Mouse (Mus musculus): Measurements from ENCODE around the gene Plk5. TPM values are rescaled to one million over a fixed set of nuclear protein-coding genes. Genes with fewer than 3 reads are reported as not detected.

Gene Plk5
- polyA plus RNA-seq, 1 experiment = 2.0 TPM

DNA sequence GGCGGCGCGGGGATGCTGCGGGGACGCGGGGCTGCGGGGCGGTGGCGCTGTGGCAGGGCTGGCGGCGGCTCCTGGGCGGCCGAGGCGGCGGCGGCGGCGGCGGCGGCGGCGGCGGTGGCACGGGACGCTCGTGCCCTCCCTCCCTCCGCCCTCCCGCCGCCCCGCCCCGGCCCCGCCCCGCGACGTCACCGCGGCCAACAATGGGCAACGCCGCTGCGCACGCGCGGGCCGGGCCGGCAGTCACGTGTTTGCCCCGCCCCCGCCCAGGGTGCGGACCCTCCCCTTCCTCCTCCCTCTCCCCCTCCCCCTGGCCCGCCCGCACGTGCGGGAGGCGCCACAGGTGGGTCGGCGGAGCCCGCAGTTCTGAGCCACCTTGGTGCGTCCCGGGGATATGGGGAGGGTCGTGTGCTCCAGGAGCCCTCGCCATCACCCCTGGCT is 31.3 kb downstream of the Plk5 start, which contains the start of gene Mex3d:
TSS of gene Mex3d (minus strand) at position 138 of the 438 bp plus-strand sequence.
- no peak for TF ChIP-seq POLR2A (IDR thresholded peaks at IDR 0.05; ENCODE audit: low read depth, low read length)
- TF ChIP-seq CTCF (conservative IDR thresholded peaks at IDR 0.05; ENCODE audit: insufficient read depth, insufficient read length, low read depth, low read length) = no peak
- peak; percentile 92 for DNase-seq
- Histone ChIP-seq H3K27me3 (replicated peaks; ENCODE audit: control insufficient read depth, insufficient read depth, low read length) (no peaks in the 10 kb centered on the region), H3K36me3 (ENCODE audit: control insufficient read depth, insufficient read depth, low read length) (no peaks in the 10 kb centered on the region), H3K27ac (ENCODE audit: insufficient read depth, low read depth, low read length) (peak within 1 kb of the TSS; percentile 46), H3K4me1 (ENCODE audit: control insufficient read depth, insufficient read depth, low read length) (peaks cover 13% of the 10 kb centered on the region; the same call in 1 of the 2 replicates), H3K4me3 (ENCODE audit: insufficient read depth, low read depth, low read length) (peak within 1 kb of the TSS; percentile 73)
- 2% methylated on average over 43 of the region's 61 CpGs for WGBS

DNA sequence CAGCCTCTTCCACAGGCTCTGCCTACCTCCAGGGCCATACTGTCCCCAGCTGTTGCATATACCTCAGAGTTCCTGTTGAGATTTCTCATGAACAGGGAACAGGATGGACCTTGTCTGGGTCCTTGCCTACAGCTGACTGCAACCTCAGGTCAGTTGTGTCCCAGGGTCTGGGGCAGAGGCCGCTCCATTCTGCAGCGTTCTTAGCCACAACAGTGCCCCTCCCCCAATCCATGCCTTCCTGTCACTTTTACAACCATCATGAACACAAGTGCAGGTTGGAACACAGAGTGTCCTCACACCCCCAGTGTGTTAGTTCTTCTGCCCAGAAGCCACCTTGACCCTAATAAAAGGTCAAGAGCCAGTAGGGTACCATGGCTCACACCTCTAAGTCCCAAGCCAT is 32.5 kb downstream of the Plk5 start:
- H3K4me3 ChIP-seq (ENCODE audit: insufficient read depth, low read depth, low read length) = no peak overlapping the region
- H3K36me3 ChIP-seq (ENCODE audit: control insufficient read depth, insufficient read depth, low read length) = no peaks in the 10 kb centered on the region
- no peaks in the 10 kb centered on the region for H3K27me3 ChIP-seq (replicated peaks; ENCODE audit: control insufficient read depth, insufficient read depth, low read length)
- H3K27ac ChIP-seq (ENCODE audit: insufficient read depth, low read depth, low read length) = no peak overlapping the region
- no peak for DNase-seq
- peaks cover 20% of the 10 kb centered on the region; the same call in 1 of the 2 replicates for H3K4me1 ChIP-seq (ENCODE audit: control insufficient read depth, insufficient read depth, low read length)
- 32% methylated on average over 2 of the region's 2 CpGs for WGBS
- TF ChIP-seq CTCF (conservative IDR thresholded peaks at IDR 0.05; ENCODE audit: insufficient read depth, insufficient read length, low read depth, low read length) (no peak), POLR2A (IDR thresholded peaks at IDR 0.05; ENCODE audit: low read depth, low read length) (no peak)

DNA sequence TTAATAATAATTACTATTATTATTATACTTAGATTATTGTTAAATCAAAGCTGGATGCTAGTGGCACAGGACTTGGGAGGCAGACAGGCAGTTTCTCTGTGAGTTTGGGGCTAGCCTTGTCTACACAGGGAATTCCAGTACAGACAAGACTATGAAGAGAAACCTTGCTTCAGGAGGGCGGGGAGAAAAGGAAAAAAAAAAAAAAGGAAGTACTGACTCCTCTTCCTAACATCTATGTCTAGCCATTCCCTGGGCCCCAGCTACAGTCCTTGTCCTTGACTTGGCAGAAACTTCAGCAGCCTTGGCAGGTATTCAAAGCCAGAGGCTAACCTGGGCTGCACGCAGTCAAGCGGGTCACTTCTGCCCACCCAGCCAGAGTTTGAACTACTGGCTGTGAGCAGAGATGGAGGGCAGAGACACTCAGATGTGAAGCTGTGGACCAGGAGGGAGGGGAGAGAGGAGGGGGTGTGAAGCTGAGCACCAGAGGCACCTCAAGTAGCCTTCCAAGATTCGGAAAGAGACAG is 33.0 kb downstream of the Plk5 start:
- Histone ChIP-seq H3K4me3 (ENCODE audit: insufficient read depth, low read depth, low read length) (no peak overlapping the region), H3K27ac (ENCODE audit: insufficient read depth, low read depth, low read length) (no peak overlapping the region), H3K36me3 (ENCODE audit: control insufficient read depth, insufficient read depth, low read length) (no peaks in the 10 kb centered on the region), H3K4me1 (ENCODE audit: control insufficient read depth, insufficient read depth, low read length) (peaks cover 20% of the 10 kb centered on the region; the same call in 1 of the 2 replicates), H3K27me3 (replicated peaks; ENCODE audit: control insufficient read depth, insufficient read depth, low read length) (no peaks in the 10 kb centered on the region)
- DNase-seq = peak; percentile 45
- TF ChIP-seq POLR2A (IDR thresholded peaks at IDR 0.05; ENCODE audit: low read depth, low read length) = no peak
- TF ChIP-seq CTCF (conservative IDR thresholded peaks at IDR 0.05; ENCODE audit: insufficient read depth, insufficient read length, low read depth, low read length) = no peak
- 52% methylated on average over 4 of the region's 4 CpGs for WGBS

- WGBS = 55% methylated on average over 9 of the region's 9 CpGs
- TF ChIP-seq CTCF (conservative IDR thresholded peaks at IDR 0.05; ENCODE audit: insufficient read depth, insufficient read length, low read depth, low read length) (no peak), POLR2A (IDR thresholded peaks at IDR 0.05; ENCODE audit: low read depth, low read length) (no peak)
- Histone ChIP-seq H3K27me3 (replicated peaks; ENCODE audit: control insufficient read depth, insufficient read depth, low read length) (no peaks in the 10 kb centered on the region), H3K4me3 (ENCODE audit: insufficient read depth, low read depth, low read length) (no peak overlapping the region), H3K27ac (ENCODE audit: insufficient read depth, low read depth, low read length) (no peak overlapping the region), H3K4me1 (ENCODE audit: control insufficient read depth, insufficient read depth, low read length) (peaks cover 20% of the 10 kb centered on the region; the same call in 1 of the 2 replicates), H3K36me3 (ENCODE audit: control insufficient read depth, insufficient read depth, low read length) (no peaks in the 10 kb centered on the region; the same call in 1 of the 2 replicates)
- peak; percentile 71 for DNase-seq
Observed at GRCm38 (mm10) chr10:80390697-80391096, 34.4 kb downstream of the Plk5 start.

GRCm38 (mm10) chr10:80392687-80393086 is 36.4 kb downstream of the Plk5 start:
- peak; percentile 81 for DNase-seq
- H3K36me3 ChIP-seq (ENCODE audit: control insufficient read depth, insufficient read depth, low read length) = no peaks in the 10 kb centered on the region; the same call in 1 of the 2 replicates
- H3K27me3 ChIP-seq (replicated peaks; ENCODE audit: control insufficient read depth, insufficient read depth, low read length) = no peaks in the 10 kb centered on the region
- 63% methylated on average over 5 of the region's 5 CpGs for WGBS
- H3K27ac ChIP-seq (ENCODE audit: insufficient read depth, low read depth, low read length) = no peak overlapping the region
- peaks cover 22% of the 10 kb centered on the region for H3K4me1 ChIP-seq (ENCODE audit: control insufficient read depth, insufficient read depth, low read length)
- no peak for TF ChIP-seq POLR2A (IDR thresholded peaks at IDR 0.05; ENCODE audit: low read depth, low read length)
- TF ChIP-seq CTCF (conservative IDR thresholded peaks at IDR 0.05; ENCODE audit: insufficient read depth, insufficient read length, low read depth, low read length) = no peak; the same call in 1 of the 2 replicates
- no peak overlapping the region for H3K4me3 ChIP-seq (ENCODE audit: insufficient read depth, low read depth, low read length)

- Histone ChIP-seq H3K4me3 (ENCODE audit: insufficient read depth, low read depth, low read length) (no peak overlapping the region), H3K27me3 (replicated peaks; ENCODE audit: control insufficient read depth, insufficient read depth, low read length) (no peaks in the 10 kb centered on the region), H3K27ac (ENCODE audit: insufficient read depth, low read depth, low read length) (no peak overlapping the region), H3K36me3 (ENCODE audit: control insufficient read depth, insufficient read depth, low read length) (no peaks in the 10 kb centered on the region; the same call in 1 of the 2 replicates), H3K4me1 (ENCODE audit: control insufficient read depth, insufficient read depth, low read length) (peaks cover 21% of the 10 kb centered on the region)
- TF ChIP-seq POLR2A (IDR thresholded peaks at IDR 0.05; ENCODE audit: low read depth, low read length) = no peak
- TF ChIP-seq CTCF (conservative IDR thresholded peaks at IDR 0.05; ENCODE audit: insufficient read depth, insufficient read length, low read depth, low read length) = no peak
- 91% methylated on average over 35 of the region's 35 CpGs for WGBS
- DNase-seq = no peak
Observed at GRCm38 (mm10) chr10:80395025-80395627, 38.9 kb downstream of the Plk5 start.

GRCm38 (mm10) chr10:80396822-80397523 is 40.7 kb downstream of the Plk5 start:
- peaks cover 23% of the 10 kb centered on the region for H3K4me1 ChIP-seq (ENCODE audit: control insufficient read depth, insufficient read depth, low read length)
- no peak for DNase-seq
- H3K4me3 ChIP-seq (ENCODE audit: insufficient read depth, low read depth, low read length) = no peak overlapping the region
- 82% methylated on average over 11 of the region's 11 CpGs for WGBS
- no peaks in the 10 kb centered on the region for H3K27me3 ChIP-seq (replicated peaks; ENCODE audit: control insufficient read depth, insufficient read depth, low read length)
- no peaks in the 10 kb centered on the region; the same call in none of the 2 replicates for H3K36me3 ChIP-seq (ENCODE audit: control insufficient read depth, insufficient read depth, low read length)
- no peak for TF ChIP-seq CTCF (conservative IDR thresholded peaks at IDR 0.05; ENCODE audit: insufficient read depth, insufficient read length, low read depth, low read length)
- no peak for TF ChIP-seq POLR2A (IDR thresholded peaks at IDR 0.05; ENCODE audit: low read depth, low read length)
- H3K27ac ChIP-seq (ENCODE audit: insufficient read depth, low read depth, low read length) = no peak overlapping the region
